Mouse (Mus musculus): Measurements from ENCODE around the gene Nol10.

- TF ChIP-seq CTCF (IDR thresholded peaks at IDR 0.05; ENCODE audit: low read depth) (no peak), EP300 (IDR thresholded peaks at IDR 0.05; ENCODE audit: low read depth) (no peak)
Measured at GRCm38 (mm10) chr12:17450503-17450902, 102.2 kb downstream of the Nol10 start.

All from heart, postnatal 0 days (tissue).